In the genomic region with DNA sequence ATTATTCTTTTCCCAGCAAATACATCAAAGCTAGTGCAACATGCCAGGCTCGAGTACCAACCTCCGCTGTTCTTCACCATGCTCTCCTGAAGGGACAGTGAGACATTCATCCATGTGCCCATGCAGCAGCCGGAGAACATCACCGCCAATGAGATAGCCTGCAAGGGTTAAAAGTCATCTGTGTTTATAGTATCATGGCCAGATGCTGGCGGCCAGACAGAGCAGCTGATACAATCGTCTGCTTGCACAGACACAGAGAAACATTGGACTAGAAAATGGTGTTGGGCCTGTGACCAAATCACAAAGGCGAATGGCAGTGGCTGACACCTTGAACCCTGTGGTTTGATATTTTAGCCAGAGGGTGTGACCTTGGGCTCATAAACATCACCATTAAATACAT, we compare ENCODE assay signal across 13 mouse cellular contexts.
"Had no signal": no experiment of that assay in that cellular context is flagged by ENCODE, and none has a peak within 500 bp of the region (broad histone marks: within the 10 kb centered on the region; RNA-seq: fewer than 3 reads in every experiment).

No protein-coding gene starts in this region.

- H3K4me1 ChIP-seq: intestine, embryonic 15.5 days; limb, embryonic 10.5 days; liver, embryonic 15.5 days; lung, embryonic 15.5 days; midbrain, embryonic 13.5 days; neural tube, embryonic 12.5 days; stomach, embryonic 15.5 days had no signal

- H3K36me3 ChIP-seq: intestine, embryonic 15.5 days; limb, embryonic 10.5 days; liver, embryonic 15.5 days; lung, embryonic 15.5 days; midbrain, embryonic 13.5 days; neural tube, embryonic 12.5 days; stomach, embryonic 15.5 days had no signal

- H3K27ac ChIP-seq: intestine, embryonic 15.5 days; limb, embryonic 10.5 days; liver, embryonic 15.5 days; lung, embryonic 15.5 days; midbrain, embryonic 13.5 days; neural tube, embryonic 12.5 days; stomach, embryonic 15.5 days had no signal

- H3K4me3 ChIP-seq: intestine, embryonic 15.5 days; limb, embryonic 10.5 days; liver, embryonic 15.5 days; lung, embryonic 15.5 days; midbrain, embryonic 13.5 days; neural tube, embryonic 12.5 days; stomach, embryonic 15.5 days had no signal

- H3K9me3 ChIP-seq: intestine, embryonic 15.5 days; limb, embryonic 10.5 days; liver, embryonic 15.5 days; lung, embryonic 15.5 days; midbrain, embryonic 13.5 days; neural tube, embryonic 12.5 days; stomach, embryonic 15.5 days had no signal

- H3K27me3 ChIP-seq: intestine, embryonic 15.5 days; liver, embryonic 15.5 days; lung, embryonic 15.5 days; midbrain, embryonic 13.5 days; neural tube, embryonic 12.5 days; stomach, embryonic 15.5 days had no signal

- DNase-seq: kidney, adult 8-10 months; kidney, postnatal 4 days; layer of hippocampus, adult 9-11 months; right cerebral cortex, postnatal 14 days; thymus, adult 2 months; thymus, postnatal 25 days had no signal
